Mouse (Mus musculus) embryonic facial prominence, embryonic 11.5 days (tissue): ENCODE data around the gene Cdon. TPM values are rescaled to one million over a fixed set of nuclear protein-coding genes. Genes with fewer than 3 reads are reported as not detected.

ENCODE experiments used
- ATAC-seq: fragments of 200-750 bp; cut with Nextera tagmentation; replicated peaks from 2 replicates; pipeline ENCODE4 v1.8.0; 2017; ENCODE audit warnings: low read depth; ENCODE audit not compliant: insufficient number of reproducible peaks, low FRiP score, low TSS enrichment
- DNase-seq: peaks from one replicate; pipeline ENCODE4 v3.0.0-alpha.2; 2015; ENCODE audit warnings: low spot score
- H3K27ac ChIP-seq: fragments of 300-500 bp; sonication (generic); replicated peaks from 2 replicates; pipeline ENCODE4 v1.5.1; 2014; ENCODE audit warnings: mild to moderate bottlenecking, low read depth, low read length, control low read depth
- H3K27me3 ChIP-seq: fragments of 300-500 bp; sonication (generic); 2 replicates; pipeline ENCODE4 v1.6.1; 2014; ENCODE audit warnings: mild to moderate bottlenecking, low read length, moderate library complexity, mixed read lengths; ENCODE audit not compliant: control insufficient read depth, insufficient read depth
- H3K36me3 ChIP-seq: fragments of 300-500 bp; sonication (generic); replicated peaks from 2 replicates; pipeline ENCODE4 v1.6.1; 2014; ENCODE audit warnings: low read depth, mild to moderate bottlenecking, low read length, moderate library complexity, mixed read lengths; ENCODE audit not compliant: control insufficient read depth, insufficient read depth
- H3K4me1 ChIP-seq: fragments of 300-500 bp; sonication (generic); 2 replicates; pipeline ENCODE4 v1.6.1; 2014; ENCODE audit warnings: low read length, mixed read lengths; ENCODE audit not compliant: control insufficient read depth, insufficient read depth
- H3K4me2 ChIP-seq: fragments of 300-500 bp; sonication (generic); 2 replicates; pipeline ENCODE4 v1.6.1; 2014; ENCODE audit warnings: low read depth, mild to moderate bottlenecking, control low read depth, low read length, moderate library complexity
- H3K4me3 ChIP-seq: fragments of 300-500 bp; sonication (generic); 2 replicates; pipeline ENCODE4 v1.5.1; 2014; ENCODE audit warnings: low read depth, low read length, control low read depth
- H3K9ac ChIP-seq: fragments of 300-500 bp; sonication (generic); replicated peaks from 2 replicates; pipeline ENCODE4 v1.6.1; 2014; ENCODE audit warnings: mild to moderate bottlenecking, control low read depth, low read length
- H3K9me3 ChIP-seq: fragments of 300-500 bp; sonication (generic); replicated peaks from 2 replicates; pipeline ENCODE4 v1.6.1; 2016; ENCODE audit warnings: mild to moderate bottlenecking, low read length, inconsistent platforms, mixed read lengths; ENCODE audit not compliant: control insufficient read depth
- WGBS: fragments of 180-500 bp; shearing (Covaris S2); extraction: QIAGEN DNeasy Blood & Tissue Kit; methylation state at CpG from one replicate; pipeline ENCODE4 v1.1.7; 2014; 5-methylcytosine and 5-hydroxymethylcytosine counted together
- polyA plus RNA-seq: library from polyadenylated mRNA; unstranded; fragments of >200 nt; fragmentation: Nextera tagmentation; extraction: Ambion mirVana; gene quantifications from 2 replicates; pipeline ENCODE4 v1.2.1, GENCODE M21; 2014

The Cdon gene
- polyA plus RNA-seq, 1 experiment from 2014 or later = 7.5 TPM

DNA sequence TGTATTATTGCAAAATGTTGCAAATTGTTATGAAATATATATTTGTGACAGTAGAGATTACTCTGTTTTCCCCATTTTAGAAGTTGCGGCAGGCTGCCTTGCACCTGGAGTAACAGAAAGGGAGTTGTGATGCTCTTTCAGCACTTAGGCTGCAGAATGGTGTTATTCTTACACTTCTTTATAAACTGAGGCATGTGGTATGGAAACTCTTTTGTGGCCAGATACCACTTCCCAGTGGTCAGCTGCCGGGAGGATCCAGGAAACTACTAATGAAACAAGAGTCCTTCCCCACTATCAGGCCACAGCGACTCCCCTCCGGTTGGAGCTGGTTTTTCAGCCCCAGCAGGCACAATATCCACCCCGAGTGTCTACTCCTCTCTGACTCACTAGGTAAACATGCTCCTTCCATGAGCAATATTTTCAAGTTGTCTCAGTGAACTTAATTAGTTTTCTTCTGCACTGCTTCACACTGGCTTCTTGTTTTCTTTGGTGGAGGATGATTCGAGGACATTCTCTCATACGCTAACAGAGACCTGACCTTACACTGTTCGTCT, 46.4 kb downstream of the Cdon start:
- H3K27me3 ChIP-seq = no peaks in the 10 kb centered on the region
- 65% methylated on average over 8 of the region's 8 CpGs for WGBS
- no peak overlapping the region for H3K4me2 ChIP-seq
- ATAC-seq = no peak
- H3K27ac ChIP-seq = no peak overlapping the region
- no peaks in the 10 kb centered on the region for H3K4me1 ChIP-seq
- no peak overlapping the region for H3K4me3 ChIP-seq
- no peak overlapping the region for H3K9ac ChIP-seq
- no peaks in the 10 kb centered on the region for H3K9me3 ChIP-seq
- peaks cover 9% of the 10 kb centered on the region for H3K36me3 ChIP-seq
- no peak for DNase-seq

DNA sequence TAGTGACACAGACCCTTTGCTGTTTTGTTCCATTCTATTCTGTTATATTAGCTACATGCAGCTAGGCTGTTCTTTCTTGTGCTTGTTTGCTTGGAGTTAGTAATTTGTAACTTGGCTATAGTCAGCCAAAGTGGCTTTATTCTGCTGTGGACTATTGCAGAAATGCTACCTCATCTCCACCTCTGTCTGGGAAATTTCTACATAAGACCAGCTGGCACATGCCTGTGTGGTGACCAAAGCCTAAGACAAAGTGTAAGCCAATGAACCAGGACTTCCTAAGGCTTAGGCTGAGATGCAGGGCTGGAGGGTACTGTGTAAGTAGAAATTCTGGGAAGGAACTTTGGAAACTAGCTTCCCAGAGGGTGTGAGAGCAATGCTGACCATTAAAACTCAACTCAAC, 48.0 kb downstream of the Cdon start:
- H3K9ac ChIP-seq = no peak overlapping the region

DNA sequence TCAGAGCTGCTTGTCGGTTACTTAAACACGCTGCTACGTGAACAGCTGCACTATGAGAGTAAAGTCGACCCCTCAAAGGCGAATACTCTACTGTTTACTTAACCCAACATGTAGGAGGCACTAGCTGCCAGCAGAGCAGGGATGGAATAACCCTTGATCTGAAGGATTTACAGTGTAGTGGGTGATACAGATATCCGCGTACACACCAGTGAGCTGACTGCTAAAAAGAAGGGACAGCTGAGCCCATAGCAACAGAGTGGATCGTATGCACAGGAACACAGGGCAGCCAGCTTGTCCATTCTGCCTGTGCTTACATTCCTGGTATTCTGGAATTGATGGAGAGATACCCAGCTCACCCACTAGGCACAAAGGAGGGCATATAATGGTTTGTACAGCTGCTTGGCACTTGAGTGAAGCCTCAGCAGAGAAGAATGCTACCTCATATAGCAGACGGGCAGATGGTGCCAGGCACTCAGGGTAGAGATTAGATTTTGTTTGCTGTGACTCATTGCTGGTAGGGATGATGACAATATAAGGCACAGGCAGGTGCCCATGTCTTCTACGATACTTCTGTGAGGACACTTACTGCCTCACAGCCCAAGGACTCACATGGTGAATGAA, 53.3 kb downstream of the Cdon start:
- H3K4me2 ChIP-seq = no peak overlapping the region
- no peak overlapping the region for H3K9ac ChIP-seq
- ATAC-seq (no peak), DNase-seq (no peak)
- no peak overlapping the region for H3K4me3 ChIP-seq
- H3K4me1 ChIP-seq = no peaks in the 10 kb centered on the region
- H3K9me3 ChIP-seq = no peaks in the 10 kb centered on the region
- peaks cover 9% of the 10 kb centered on the region for H3K36me3 ChIP-seq
- no peaks in the 10 kb centered on the region for H3K27me3 ChIP-seq
- 85% methylated on average over 10 of the region's 10 CpGs for WGBS
- H3K27ac ChIP-seq = no peak overlapping the region

More for the DNA sequence above, 48.0 kb downstream of the Cdon start:
- DNase-seq (no peak), ATAC-seq (no peak)
- no peak overlapping the region for H3K4me3 ChIP-seq
- H3K27me3 ChIP-seq = no peaks in the 10 kb centered on the region
- no peak overlapping the region for H3K4me2 ChIP-seq
- peaks cover 9% of the 10 kb centered on the region for H3K36me3 ChIP-seq
- no peak overlapping the region for H3K27ac ChIP-seq
- no peaks in the 10 kb centered on the region for H3K4me1 ChIP-seq
- H3K9me3 ChIP-seq = no peaks in the 10 kb centered on the region

DNA sequence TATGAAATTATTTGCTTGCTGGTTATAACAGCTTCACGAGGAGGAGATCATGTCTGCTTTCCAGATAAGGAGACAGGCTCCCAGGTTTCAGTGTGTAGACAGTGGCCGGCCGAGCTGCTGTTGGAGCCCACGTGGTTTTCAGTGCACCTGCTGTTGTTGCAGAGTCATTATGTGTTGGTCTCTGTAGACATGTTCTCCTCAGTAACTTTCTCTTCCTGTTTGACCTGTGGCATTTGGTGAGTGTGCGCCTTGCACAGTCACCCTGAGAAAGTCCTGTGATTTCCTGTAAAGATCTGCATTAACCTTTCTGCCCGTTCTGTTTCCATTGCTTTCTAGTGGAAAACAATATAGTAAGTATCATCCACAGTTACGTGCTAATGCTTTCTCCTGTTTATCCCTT, 54.5 kb downstream of the Cdon start:
- no peak for ATAC-seq
- Histone ChIP-seq H3K27ac (no peak overlapping the region), H3K36me3 (peaks cover 5% of the 10 kb centered on the region), H3K27me3 (no peaks in the 10 kb centered on the region), H3K9ac (no peak overlapping the region), H3K4me3 (no peak overlapping the region), H3K9me3 (no peaks in the 10 kb centered on the region), H3K4me1 (no peaks in the 10 kb centered on the region), H3K4me2 (no peak overlapping the region)
- WGBS = 89% methylated on average over 7 of the region's 7 CpGs
- DNase-seq = no peak

DNA sequence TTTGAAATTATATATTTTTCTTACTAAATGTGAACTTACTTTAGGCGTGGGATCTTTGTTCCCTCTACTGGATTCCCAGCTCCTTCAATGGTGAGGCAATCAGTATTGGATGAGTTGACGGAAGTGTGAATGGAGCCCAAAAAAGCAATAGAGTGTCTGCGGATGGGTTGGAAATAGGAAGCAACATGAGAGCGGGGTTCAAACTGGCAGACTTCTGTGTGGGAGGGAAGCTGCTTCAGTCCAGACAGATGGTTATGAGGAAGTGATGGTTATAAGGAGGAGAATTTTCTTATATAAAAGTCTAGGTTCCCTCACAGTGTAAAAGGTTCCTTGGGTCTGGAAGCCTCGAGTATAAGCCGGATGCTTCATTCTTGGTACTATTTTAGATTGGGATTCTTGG, 58.5 kb downstream of the Cdon start:
- Histone ChIP-seq H3K4me3 (no peak overlapping the region), H3K27ac (no peak overlapping the region), H3K27me3 (no peaks in the 10 kb centered on the region), H3K4me2 (no peak overlapping the region), H3K9me3 (no peaks in the 10 kb centered on the region), H3K9ac (no peak overlapping the region), H3K36me3 (no peaks in the 10 kb centered on the region; the same call in 1 of the 2 replicates), H3K4me1 (no peaks in the 10 kb centered on the region)
- WGBS = 93% methylated on average over 6 of the region's 6 CpGs
- ATAC-seq (no peak), DNase-seq (no peak)

DNA sequence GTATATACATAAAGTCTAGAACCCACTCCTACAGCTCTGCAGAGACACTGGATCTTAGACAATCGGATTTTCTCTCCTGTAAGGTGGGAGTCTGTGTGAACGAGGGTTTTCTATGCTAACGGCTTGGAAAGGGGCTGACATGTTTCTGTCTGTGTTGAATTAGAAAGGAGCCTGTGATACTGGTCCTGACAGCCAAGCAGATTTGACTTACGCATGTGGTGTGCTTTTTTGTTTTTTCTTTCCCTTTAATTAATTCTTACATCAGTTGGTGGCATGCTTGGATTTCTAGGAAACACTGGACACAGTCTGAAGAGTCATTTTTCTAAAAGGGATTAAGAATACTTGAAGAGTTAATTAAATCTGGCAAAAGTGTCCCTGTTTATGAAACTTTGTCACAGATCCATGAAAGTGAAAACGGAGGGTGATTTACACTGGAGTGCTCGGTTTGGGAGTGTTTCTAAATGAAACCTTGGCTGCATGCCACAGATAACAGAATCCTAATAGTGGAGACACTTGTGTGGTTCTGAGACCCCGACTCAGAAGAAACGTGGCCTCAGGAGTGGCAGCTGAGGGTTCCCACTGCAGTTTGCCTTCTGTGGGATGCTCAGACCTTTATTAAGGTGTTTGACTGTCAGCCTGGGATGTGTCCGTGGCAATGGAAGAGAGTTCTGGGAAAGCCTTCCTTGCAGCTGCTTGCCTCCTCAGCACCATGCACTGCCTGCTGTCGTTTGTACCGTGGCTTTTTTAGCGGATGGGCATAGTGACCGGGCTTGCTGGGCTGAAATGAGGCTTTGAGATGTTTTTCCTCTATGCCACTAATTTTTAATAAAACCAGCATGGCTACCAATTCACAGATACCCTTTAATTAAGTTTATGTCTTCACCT, 61.3 kb downstream of the Cdon start:
- H3K4me2 ChIP-seq = no peak overlapping the region
- no peaks in the 10 kb centered on the region for H3K27me3 ChIP-seq
- H3K4me3 ChIP-seq = no peak overlapping the region
- ATAC-seq (no peak), DNase-seq (no peak)
- no peaks in the 10 kb centered on the region for H3K9me3 ChIP-seq
- no peaks in the 10 kb centered on the region; the same call in 1 of the 2 replicates for H3K36me3 ChIP-seq
- no peak overlapping the region for H3K27ac ChIP-seq
- H3K9ac ChIP-seq = no peak overlapping the region
- no peaks in the 10 kb centered on the region for H3K4me1 ChIP-seq
- 83% methylated on average over 13 of the region's 13 CpGs for WGBS

DNA sequence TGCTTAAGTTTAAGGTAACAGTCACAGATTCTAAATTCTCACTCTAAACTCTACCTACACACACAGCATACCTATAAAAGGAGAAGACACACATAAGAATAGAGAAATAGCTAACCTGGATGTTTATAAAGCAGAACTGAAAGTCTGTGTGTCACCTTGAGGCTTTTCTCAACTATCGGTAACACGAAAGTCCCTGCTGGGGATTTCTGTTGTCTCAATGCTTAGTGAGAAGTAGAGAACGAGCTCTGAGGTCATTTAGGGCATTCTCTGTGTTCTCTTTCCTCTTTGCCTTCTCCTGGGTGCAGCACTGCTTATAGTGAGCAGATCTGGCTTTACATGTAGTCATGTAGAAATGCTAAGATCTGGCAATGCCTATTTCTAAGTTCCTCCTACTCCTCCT, 63.0 kb downstream of the Cdon start:
- DNase-seq (no peak), ATAC-seq (no peak)
- H3K27me3 ChIP-seq = no peaks in the 10 kb centered on the region
- H3K9me3 ChIP-seq = no peaks in the 10 kb centered on the region
- H3K4me1 ChIP-seq = no peaks in the 10 kb centered on the region
- H3K36me3 ChIP-seq = peaks cover 5% of the 10 kb centered on the region; the same call in 1 of the 2 replicates
- no peak overlapping the region for H3K4me3 ChIP-seq
- H3K9ac ChIP-seq = no peak overlapping the region
- 93% methylated on average over 3 of the region's 3 CpGs for WGBS
- H3K4me2 ChIP-seq = no peak overlapping the region
- no peak overlapping the region for H3K27ac ChIP-seq

DNA sequence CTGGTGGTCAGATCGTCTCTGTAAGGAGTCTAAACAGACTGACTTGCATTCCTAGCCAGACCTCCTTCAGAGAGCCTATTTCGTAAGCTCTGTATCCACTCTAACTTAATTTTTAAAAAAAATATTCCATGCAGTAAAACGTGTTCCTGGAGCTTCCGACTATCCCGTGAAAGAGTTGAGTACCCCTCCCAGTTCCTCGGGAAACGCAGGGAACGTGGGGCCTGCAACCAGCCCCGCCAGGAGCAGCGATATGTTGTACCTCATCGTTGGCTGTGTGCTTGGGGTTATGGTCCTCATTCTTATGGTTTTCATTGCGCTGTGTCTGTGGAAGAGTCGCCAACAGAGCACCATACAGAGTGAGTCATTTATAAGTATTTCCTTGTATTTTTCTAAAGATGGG, 65.7 kb downstream of the Cdon start:
- H3K27me3 ChIP-seq = no peaks in the 10 kb centered on the region
- H3K9me3 ChIP-seq = no peaks in the 10 kb centered on the region
- no peak overlapping the region for H3K27ac ChIP-seq
- WGBS = 88% methylated on average over 13 of the region's 13 CpGs
- ATAC-seq (no peak), DNase-seq (no peak)
- no peak overlapping the region for H3K4me3 ChIP-seq
- peaks cover 9% of the 10 kb centered on the region; the same call in 1 of the 2 replicates for H3K36me3 ChIP-seq
- no peak overlapping the region for H3K9ac ChIP-seq
- no peak overlapping the region for H3K4me2 ChIP-seq
- H3K4me1 ChIP-seq = no peaks in the 10 kb centered on the region
